Mouse (Mus musculus): ENCODE data around the gene Rsph4a.
A peak's percentile ranks its signal among the peaks of the same experiment; 100 is the strongest.
"Not testable (repeated sequence)": the region's sequence is repeated elsewhere in the genome, so short reads cannot be mapped to it uniquely, and the experiment has no call there.

The Rsph4a gene

GRCm38 (mm10) chr10:33904530-33905481, at the start of gene Rsph4a:
Gene Rsph4a (plus strand): TSS chr10:33905111.
- no peak for DNase-seq

GRCm38 (mm10) chr10:33857421-33857820, 47.5 kb upstream of the Rsph4a start, which contains the start of gene Sult3a1:
Gene Sult3a1 (plus strand): TSS chr10:33857721.
- no peak for DNase-seq

GRCm38 (mm10) chr10:33865994-33866393, 38.9 kb upstream of the Rsph4a start:
- no peak for DNase-seq

- DNase-seq: no peak
Observed at GRCm38 (mm10) chr10:33870441-33870840, 34.5 kb upstream of the Rsph4a start.

- no peak for DNase-seq
Observed at GRCm38 (mm10) chr10:33872672-33873398, 32.1 kb upstream of the Rsph4a start.

- DNase-seq: not testable (repeated sequence)
Observed at GRCm38 (mm10) chr10:33882411-33882810, 22.5 kb upstream of the Rsph4a start.

- DNase-seq: not testable (repeated sequence)
Observed at GRCm38 (mm10) chr10:33901520-33901919, 3.4 kb upstream of the Rsph4a start.

GRCm38 (mm10) chr10:33905489-33905888, 578 bp downstream of the Rsph4a start:
- no peak for DNase-seq

GRCm38 (mm10) chr10:33940702-33941101, 35.8 kb downstream of the Rsph4a start:
- DNase-seq: no peak

GRCm38 (mm10) chr10:33945390-33945789, 40.5 kb downstream of the Rsph4a start:
- DNase-seq: no peak

GRCm38 (mm10) chr10:33946336-33946735, 41.4 kb downstream of the Rsph4a start:
- no peak for DNase-seq

- peak; percentile 65 for DNase-seq
Observed at GRCm38 (mm10) chr10:33950803-33951583, 46.1 kb downstream of the Rsph4a start, which contains the start of gene Zup1. Gene Zup1 (minus strand): TSS chr10:33951269.

GRCm38 (mm10) chr10:33952509-33952908, 47.6 kb downstream of the Rsph4a start:
- DNase-seq: no peak

Measured in cerebellum, adult 11 months (tissue).